Mouse (Mus musculus) intestine, embryonic 16.5 days (tissue): ENCODE measurements at regions not wholly inside any gene's neighbourhood (a gene's known extent, or its start where the extent isn't known, plus 50 kb on each side); places are given as distances from the start of the nearest gene placed in this dataset.

ENCODE experiments used
- ATAC-seq: fragments of 200-750 bp; cut with Nextera tagmentation; 2 replicates; pipeline ENCODE4 v1.8.0; 2017; ENCODE audit warnings: moderate TSS enrichment, moderate library complexity
- H3K27ac ChIP-seq: fragments of 300-500 bp; sonication (generic); 2 replicates; pipeline ENCODE4 v1.5.1; 2014; ENCODE audit warnings: mild to moderate bottlenecking, low read length
- H3K27me3 ChIP-seq: fragments of 300-500 bp; sonication (generic); replicated peaks from 2 replicates; pipeline ENCODE4 v1.6.1; 2014; ENCODE audit warnings: low read length, control low read depth, mixed read lengths; ENCODE audit not compliant: control insufficient read depth, insufficient read depth
- H3K36me3 ChIP-seq: fragments of 300-500 bp; sonication (generic); 2 replicates; pipeline ENCODE4 v1.6.1; 2014; ENCODE audit warnings: low read length, control low read depth; ENCODE audit not compliant: control insufficient read depth, insufficient read depth
- H3K4me1 ChIP-seq: fragments of 300-500 bp; sonication (generic); 2 replicates; pipeline ENCODE4 v1.6.1; 2014; ENCODE audit warnings: low read length, control low read depth, mixed read lengths; ENCODE audit not compliant: control insufficient read depth, insufficient read depth
- H3K4me2 ChIP-seq: fragments of 300-500 bp; sonication (generic); 2 replicates; pipeline ENCODE4 v1.6.1; 2014; ENCODE audit warnings: low read depth, low read length, control low read depth
- H3K4me3 ChIP-seq: fragments of 300-500 bp; sonication (generic); 2 replicates; pipeline ENCODE4 v1.5.1; 2014; ENCODE audit warnings: mild to moderate bottlenecking, low read length
- H3K9ac ChIP-seq: fragments of 300-500 bp; sonication (generic); 2 replicates; pipeline ENCODE4 v1.6.1; 2014; ENCODE audit warnings: low read depth, low read length
- H3K9me3 ChIP-seq: fragments of 300-500 bp; sonication (generic); 2 replicates; pipeline ENCODE4 v1.6.1; 2016; ENCODE audit warnings: low read length, control low read depth; ENCODE audit not compliant: control insufficient read depth
- WGBS: fragments of 180-500 bp; shearing (Covaris S2); extraction: QIAGEN DNeasy Blood & Tissue Kit; methylation state at CpG from one replicate; pipeline ENCODE4 v1.1.7; 2014; 5-methylcytosine and 5-hydroxymethylcytosine counted together

DNA sequence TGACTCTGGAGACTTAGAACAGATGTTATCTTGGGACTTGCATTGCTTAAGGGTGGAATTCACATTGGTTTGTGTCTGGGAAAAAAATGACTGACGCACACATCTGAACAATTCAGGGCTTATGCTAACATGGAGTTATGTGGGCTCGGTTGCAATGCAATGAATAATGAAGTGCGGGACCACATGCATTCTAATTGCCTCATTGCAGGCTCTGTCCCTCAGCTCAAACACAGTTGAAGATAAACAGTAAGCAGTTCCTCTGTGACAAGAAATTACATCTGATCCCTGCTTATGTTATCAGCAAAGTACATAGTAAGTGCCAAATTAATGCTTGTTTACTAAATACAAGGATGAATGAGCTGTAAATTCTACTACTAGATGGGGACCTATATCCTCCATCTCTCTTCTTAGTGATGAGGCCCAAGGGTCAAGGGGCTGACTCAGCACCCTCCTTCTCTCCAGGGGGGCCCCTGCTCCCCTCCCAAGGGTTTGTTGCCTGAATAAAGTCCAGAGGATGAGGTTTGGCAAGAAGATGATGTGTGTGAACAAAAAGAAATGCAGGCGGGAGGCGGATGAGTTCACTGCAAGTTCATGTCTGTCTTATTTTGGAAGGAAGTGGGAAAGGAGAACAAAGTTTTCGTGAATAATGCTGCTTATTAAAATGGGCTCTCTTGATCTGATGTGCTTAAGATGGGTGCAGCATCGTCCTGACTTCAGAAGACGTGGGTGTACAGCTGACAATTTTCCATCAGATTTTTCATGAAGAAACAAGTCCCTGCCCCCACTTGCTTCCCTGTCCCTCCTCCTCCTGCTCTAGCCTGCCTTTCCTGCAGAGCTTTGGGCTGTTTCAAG lies 533.1 kb downstream of the Shisa9 start:
- Histone ChIP-seq H3K4me1 (no peaks in the 10 kb centered on the region), H3K4me2 (no peak overlapping the region), H3K9me3 (no peaks in the 10 kb centered on the region), H3K27ac (peak overlapping the region; percentile 57; the same call in 1 of the 2 replicates), H3K36me3 (no peaks in the 10 kb centered on the region), H3K9ac (no peak overlapping the region), H3K27me3 (no peaks in the 10 kb centered on the region), H3K4me3 (no peak overlapping the region)
- ATAC-seq: peak; percentile 63
- WGBS: 46% methylated on average over 8 of the region's 8 CpGs

DNA sequence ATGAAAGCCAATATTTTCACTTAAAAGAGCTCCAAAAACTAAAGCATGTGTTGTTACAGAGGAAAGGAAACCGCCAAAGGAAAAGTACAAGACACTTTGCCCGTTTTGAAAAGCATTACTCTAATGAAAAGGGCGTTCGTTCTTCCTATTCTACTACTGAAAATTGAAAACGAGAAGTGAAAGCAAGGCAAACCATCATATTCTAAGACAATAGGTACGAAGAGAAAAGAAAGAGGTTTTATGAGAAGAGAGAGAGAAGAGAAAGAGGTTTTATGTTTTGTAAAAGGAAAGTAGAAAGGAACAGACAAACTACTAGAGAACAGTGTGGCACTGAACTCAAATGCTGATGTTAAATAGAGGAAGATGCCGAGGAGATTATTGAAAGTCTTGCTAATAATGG lies 534.4 kb downstream of the Shisa9 start:
- H3K27ac ChIP-seq: no peak overlapping the region
- no peak for ATAC-seq

DNA sequence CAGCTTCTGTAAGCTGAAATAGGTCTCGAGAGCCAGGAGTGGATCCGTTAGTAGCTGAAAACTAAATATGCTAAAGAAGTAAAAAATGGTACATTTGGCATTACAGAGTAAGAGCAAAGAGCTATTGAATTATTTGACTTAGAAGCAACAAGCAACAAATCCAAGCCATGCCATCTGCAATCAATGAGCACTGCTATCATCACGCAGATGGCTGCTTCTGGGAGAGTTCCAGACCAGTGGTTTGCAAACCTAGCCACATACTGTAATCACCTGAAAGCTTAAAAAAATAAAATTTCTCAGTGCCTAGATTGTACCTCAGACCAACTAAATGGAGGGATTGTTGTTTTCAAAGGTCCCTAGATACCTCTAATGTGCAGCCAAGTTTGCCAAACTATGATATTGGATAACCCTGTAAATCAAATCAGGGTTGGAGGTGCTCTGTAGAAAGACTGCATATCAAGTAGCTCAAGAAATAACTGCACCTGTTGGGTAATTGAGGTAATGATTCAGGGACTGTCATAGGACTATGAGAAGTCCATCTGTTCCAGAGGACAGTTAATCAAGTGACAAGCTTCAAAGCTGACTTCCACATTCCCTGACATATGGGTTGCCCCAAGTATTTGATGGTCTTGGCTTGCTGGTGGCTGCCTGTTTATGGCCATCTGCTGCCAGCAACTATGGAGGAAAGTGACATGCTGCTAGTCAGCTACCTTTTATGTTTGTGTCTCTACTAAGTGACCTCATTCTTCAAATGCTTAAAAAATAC lies 538.0 kb downstream of the Shisa9 start:
- no peaks in the 10 kb centered on the region for H3K4me1 ChIP-seq
- no peaks in the 10 kb centered on the region for H3K9me3 ChIP-seq
- ATAC-seq: no peak
- no peak overlapping the region for H3K4me3 ChIP-seq
- WGBS: 85% methylated on average over 3 of the region's 3 CpGs
- no peak overlapping the region for H3K4me2 ChIP-seq
- no peak overlapping the region for H3K27ac ChIP-seq
- no peaks in the 10 kb centered on the region for H3K36me3 ChIP-seq
- H3K27me3 ChIP-seq: no peaks in the 10 kb centered on the region
- H3K9ac ChIP-seq: no peak overlapping the region

More for the DNA sequence above, 534.4 kb downstream of the Shisa9 start:
- no peaks in the 10 kb centered on the region for H3K4me1 ChIP-seq
- H3K9ac ChIP-seq: no peak overlapping the region
- no peaks in the 10 kb centered on the region for H3K36me3 ChIP-seq
- whole genome bisulfite sequencing: 82% methylated on average over 7 of the region's 7 CpGs
- no peak overlapping the region for H3K4me2 ChIP-seq
- no peak overlapping the region for H3K4me3 ChIP-seq
- no peaks in the 10 kb centered on the region for H3K9me3 ChIP-seq
- no peaks in the 10 kb centered on the region for H3K27me3 ChIP-seq

DNA sequence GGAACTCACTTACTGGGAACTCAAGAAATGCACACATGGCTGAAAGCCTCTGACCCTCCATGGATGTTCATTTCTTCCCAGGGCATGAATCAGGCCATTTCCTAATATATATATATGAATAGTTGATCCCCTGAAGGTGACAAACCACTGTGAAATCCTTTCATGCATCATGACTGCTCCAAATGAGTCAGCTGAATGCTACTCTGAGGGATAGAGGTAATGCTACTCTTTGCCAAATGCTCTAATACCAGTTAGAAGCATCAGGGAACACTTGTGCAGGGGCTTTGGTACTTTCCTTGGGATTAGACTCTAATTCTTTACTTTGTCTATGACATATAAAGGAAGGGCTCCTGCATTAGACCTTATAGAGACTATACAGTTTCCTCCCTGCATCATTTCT lies 561.0 kb upstream of the Ercc4 start:
- no peaks in the 10 kb centered on the region for H3K27me3 ChIP-seq
- no peak overlapping the region for H3K4me2 ChIP-seq
- H3K9ac ChIP-seq: no peak overlapping the region
- H3K4me3 ChIP-seq: no peak overlapping the region
- H3K9me3 ChIP-seq: no peaks in the 10 kb centered on the region
- H3K4me1 ChIP-seq: no peaks in the 10 kb centered on the region
- H3K36me3 ChIP-seq: no peaks in the 10 kb centered on the region
- ATAC-seq: no peak
- H3K27ac ChIP-seq: no peak overlapping the region

DNA sequence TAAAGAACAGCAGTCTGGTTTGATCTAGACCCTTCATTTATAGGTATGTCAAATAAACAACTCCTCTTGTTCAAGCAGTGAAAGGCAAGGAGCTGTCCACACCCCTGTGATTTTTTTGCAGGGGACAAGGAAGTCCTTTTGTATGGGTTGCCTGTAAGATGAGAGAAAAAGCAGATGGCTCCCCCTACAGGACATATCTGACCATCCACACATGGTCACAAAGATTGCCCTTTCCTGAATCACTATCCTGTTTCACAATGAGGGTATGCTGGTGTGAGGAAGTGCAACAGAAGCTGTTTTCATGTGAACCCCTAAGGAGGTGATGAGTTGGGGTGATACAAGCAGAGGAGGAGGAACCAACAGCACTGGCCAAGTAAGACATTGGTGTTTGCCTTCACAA lies 520.6 kb upstream of the Ercc4 start:
- Histone ChIP-seq H3K9me3 (no peaks in the 10 kb centered on the region), H3K4me2 (no peak overlapping the region), H3K36me3 (no peaks in the 10 kb centered on the region), H3K4me1 (no peaks in the 10 kb centered on the region), H3K27me3 (no peaks in the 10 kb centered on the region), H3K27ac (no peak overlapping the region), H3K9ac (no peak overlapping the region), H3K4me3 (no peak overlapping the region)
- no peak for ATAC-seq

DNA sequence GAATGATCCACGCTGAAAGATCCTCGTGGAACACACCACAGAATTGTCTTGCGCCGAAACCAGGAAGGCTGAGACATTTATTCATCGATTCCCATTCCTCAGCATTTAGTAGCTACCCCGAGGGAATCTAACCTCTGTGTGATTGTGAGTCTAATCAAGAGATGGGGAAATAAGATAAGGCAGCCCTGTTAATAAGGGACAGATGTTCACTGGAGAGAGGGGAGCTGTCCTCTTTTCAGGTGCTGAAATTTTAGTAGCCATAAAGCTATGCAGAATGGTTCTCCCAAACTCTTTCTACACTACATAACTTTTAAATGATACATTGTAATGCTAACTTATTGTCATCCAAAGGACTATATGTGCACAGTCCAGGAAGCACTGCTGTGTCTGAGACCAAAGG lies 501.2 kb upstream of the Ercc4 start:
- no peaks in the 10 kb centered on the region for H3K4me1 ChIP-seq
- ATAC-seq: no peak
- no peak overlapping the region for H3K4me3 ChIP-seq
- H3K4me2 ChIP-seq: no peak overlapping the region
- no peak overlapping the region for H3K27ac ChIP-seq
- no peaks in the 10 kb centered on the region for H3K9me3 ChIP-seq
- H3K27me3 ChIP-seq: no peaks in the 10 kb centered on the region
- 64% methylated on average over 6 of the region's 6 CpGs for WGBS
- no peak overlapping the region for H3K9ac ChIP-seq
- H3K36me3 ChIP-seq: no peaks in the 10 kb centered on the region

- 60% methylated on average over 1 of the region's 1 CpGs for WGBS
- no peak overlapping the region for H3K27ac ChIP-seq
- no peaks in the 10 kb centered on the region for H3K9me3 ChIP-seq
- no peaks in the 10 kb centered on the region for H3K27me3 ChIP-seq
- no peak overlapping the region for H3K4me3 ChIP-seq
- no peaks in the 10 kb centered on the region for H3K36me3 ChIP-seq
- no peak overlapping the region for H3K9ac ChIP-seq
- H3K4me1 ChIP-seq: no peaks in the 10 kb centered on the region
- peak; percentile 80 for ATAC-seq
- H3K4me2 ChIP-seq: no peak overlapping the region
These were observed 498.4 kb upstream of the Ercc4 start for GRCm38 (mm10) chr16:12611106-12611505.

DNA sequence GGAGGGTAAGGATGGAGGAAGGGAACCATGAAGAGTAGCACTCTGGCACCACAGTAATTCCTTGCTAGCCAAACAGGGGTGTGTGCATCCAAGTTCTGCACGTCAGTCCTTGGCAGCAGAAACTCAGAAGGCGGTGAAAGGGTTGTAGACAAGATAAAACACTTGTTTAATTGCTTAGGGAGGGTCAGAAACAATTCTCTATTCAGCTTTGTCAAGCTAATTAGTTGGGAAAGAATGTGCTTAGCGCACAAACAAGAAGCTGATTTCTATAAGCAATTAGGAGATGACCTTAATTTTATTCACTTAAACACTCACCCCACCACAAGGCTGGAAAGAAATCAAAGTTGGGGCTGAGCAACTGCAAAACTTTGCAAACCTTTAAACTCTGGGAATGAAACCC lies 491.7 kb upstream of the Ercc4 start:
- H3K4me3 ChIP-seq: no peak overlapping the region
- 60% methylated on average over 3 of the region's 3 CpGs for WGBS
- no peak for ATAC-seq
- no peaks in the 10 kb centered on the region for H3K27me3 ChIP-seq
- H3K36me3 ChIP-seq: no peaks in the 10 kb centered on the region
- H3K9me3 ChIP-seq: no peaks in the 10 kb centered on the region
- no peak overlapping the region for H3K9ac ChIP-seq
- no peak overlapping the region for H3K4me2 ChIP-seq
- H3K27ac ChIP-seq: no peak overlapping the region
- no peaks in the 10 kb centered on the region for H3K4me1 ChIP-seq

DNA sequence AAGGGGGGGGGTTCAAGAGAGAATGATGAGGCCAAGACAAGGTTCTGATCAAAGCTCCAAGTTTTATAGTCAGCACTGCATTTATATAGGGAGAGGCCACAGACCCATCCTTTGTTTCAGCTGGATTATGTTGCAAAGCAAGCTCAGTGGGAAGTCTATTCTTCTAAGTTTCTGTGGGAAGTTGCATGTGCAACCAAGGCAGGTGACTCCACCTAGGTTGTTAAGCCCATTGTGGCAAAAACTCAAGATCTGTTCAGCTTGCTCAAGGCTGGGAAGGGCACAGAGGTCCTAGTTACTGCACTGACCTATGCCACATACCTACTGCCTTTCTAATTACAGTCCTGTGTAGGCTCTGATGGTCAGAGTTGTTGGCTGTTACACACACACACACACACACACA lies 477.0 kb upstream of the Ercc4 start:
- no peaks in the 10 kb centered on the region for H3K27me3 ChIP-seq
- no peaks in the 10 kb centered on the region for H3K9me3 ChIP-seq
- no peak overlapping the region for H3K27ac ChIP-seq
- no peak overlapping the region for H3K4me2 ChIP-seq
- no peak overlapping the region for H3K9ac ChIP-seq
- ATAC-seq: no peak
- no peaks in the 10 kb centered on the region for H3K4me1 ChIP-seq
- H3K4me3 ChIP-seq: no peak overlapping the region
- no peaks in the 10 kb centered on the region for H3K36me3 ChIP-seq
